Mouse (Mus musculus): Measurements from ENCODE around the gene Rnf215. TPM values are rescaled to one million over a fixed set of nuclear protein-coding genes. Genes with fewer than 3 reads are reported as not detected.

Rnf215 gene
- polyA plus RNA-seq, 1 experiment from 2014 or later, result 51.0 TPM

DNA sequence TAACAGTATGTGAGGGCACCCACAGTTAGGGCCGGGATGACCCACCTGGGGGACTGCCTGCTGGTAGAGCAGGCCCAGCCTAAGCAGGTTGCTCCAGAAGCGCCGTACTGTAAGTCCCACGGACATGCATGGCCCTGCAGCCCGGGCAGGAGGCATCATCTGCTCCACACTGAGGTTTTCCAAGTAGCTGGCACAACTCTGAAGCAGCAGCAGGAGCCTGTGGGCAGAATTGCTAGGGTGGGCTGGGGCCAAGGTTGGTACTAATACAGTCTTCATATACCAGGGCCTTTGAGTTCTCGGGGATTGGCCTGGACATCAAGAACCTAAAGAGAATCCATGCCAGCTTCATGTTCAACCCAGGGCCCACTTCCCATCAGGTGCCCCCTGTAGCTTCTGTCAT, 14.9 kb downstream of the Rnf215 start:
- Histone ChIP-seq H3K4me1 (ENCODE audit: control insufficient read depth, insufficient read depth, low read length) (no peaks in the 10 kb centered on the region), H3K36me3 (ENCODE audit: control insufficient read depth, insufficient read depth, low read length) (no peaks in the 10 kb centered on the region), H3K27ac (ENCODE audit: low read depth, low read length) (no peak overlapping the region), H3K4me2 (ENCODE audit: low read depth, low read length) (no peak overlapping the region), H3K9me3 (ENCODE audit: control insufficient read depth, low read length) (no peaks in the 10 kb centered on the region), H3K27me3 (ENCODE audit: control insufficient read depth, insufficient read depth, low read length) (no peaks in the 10 kb centered on the region), H3K4me3 (ENCODE audit: low read depth, low read length) (no peak overlapping the region), H3K9ac (replicated peaks; ENCODE audit: low read depth, low read length) (no peak overlapping the region)
- WGBS, result 90% methylated on average over 6 of the region's 6 CpGs
- ATAC-seq (ENCODE audit: low read depth), result no peak

DNA sequence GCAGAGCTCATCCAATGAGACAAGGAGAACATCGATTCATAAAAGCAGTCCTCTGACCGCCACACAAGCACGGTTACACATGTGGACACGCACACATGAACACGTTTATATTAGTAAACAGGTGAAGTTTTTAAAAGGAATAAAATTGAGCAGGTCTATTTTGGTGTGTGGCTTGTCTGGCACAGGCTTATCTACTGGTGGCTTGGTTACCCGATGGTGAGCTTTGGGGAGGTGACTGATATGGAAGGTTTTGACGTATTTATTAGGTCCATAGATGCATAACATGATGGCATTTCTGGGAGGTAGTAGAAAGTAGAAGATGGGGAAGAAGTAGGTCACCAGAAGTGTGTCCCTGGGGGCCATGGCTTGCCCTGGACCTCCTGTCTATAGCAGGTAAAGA, 18.7 kb downstream of the Rnf215 start:
- WGBS, result 96% methylated on average over 7 of the region's 7 CpGs
- no peak overlapping the region for H3K4me3 ChIP-seq (ENCODE audit: low read depth, low read length)
- H3K9me3 ChIP-seq (ENCODE audit: control insufficient read depth, low read length), result no peaks in the 10 kb centered on the region
- no peaks in the 10 kb centered on the region for H3K4me1 ChIP-seq (ENCODE audit: control insufficient read depth, insufficient read depth, low read length)
- no peak for ATAC-seq (ENCODE audit: low read depth)
- H3K27ac ChIP-seq (ENCODE audit: low read depth, low read length), result no peak overlapping the region
- H3K27me3 ChIP-seq (ENCODE audit: control insufficient read depth, insufficient read depth, low read length), result no peaks in the 10 kb centered on the region
- no peaks in the 10 kb centered on the region for H3K36me3 ChIP-seq (ENCODE audit: control insufficient read depth, insufficient read depth, low read length)
- H3K4me2 ChIP-seq (ENCODE audit: low read depth, low read length), result no peak overlapping the region
- H3K9ac ChIP-seq (replicated peaks; ENCODE audit: low read depth, low read length), result no peak overlapping the region

DNA sequence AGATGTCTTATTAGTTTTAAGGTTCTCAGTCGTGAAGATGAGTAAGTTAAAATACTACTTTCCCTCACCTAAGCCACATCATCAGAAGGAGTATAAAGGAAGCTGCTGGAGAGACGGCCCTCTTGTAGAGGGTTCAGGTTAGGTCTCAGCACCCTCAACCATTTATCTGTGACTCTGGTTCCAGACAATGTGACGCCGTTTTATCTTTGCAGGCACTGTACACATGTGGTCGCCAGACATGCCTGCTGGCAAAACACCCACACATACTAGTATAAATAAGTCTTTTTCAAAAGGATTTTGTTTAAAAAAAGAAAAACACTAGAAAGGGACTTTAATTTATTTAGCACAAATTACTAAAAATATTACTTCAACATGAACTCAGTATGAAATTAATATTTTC, 20.6 kb downstream of the Rnf215 start:
- Histone ChIP-seq H3K27ac (ENCODE audit: low read depth, low read length) (no peak overlapping the region), H3K4me3 (ENCODE audit: low read depth, low read length) (no peak overlapping the region), H3K27me3 (ENCODE audit: control insufficient read depth, insufficient read depth, low read length) (no peaks in the 10 kb centered on the region), H3K4me1 (ENCODE audit: control insufficient read depth, insufficient read depth, low read length) (peaks cover 5% of the 10 kb centered on the region; the same call in 1 of the 2 replicates), H3K9ac (replicated peaks; ENCODE audit: low read depth, low read length) (no peak overlapping the region), H3K36me3 (ENCODE audit: control insufficient read depth, insufficient read depth, low read length) (no peaks in the 10 kb centered on the region), H3K9me3 (ENCODE audit: control insufficient read depth, low read length) (no peaks in the 10 kb centered on the region), H3K4me2 (ENCODE audit: low read depth, low read length) (no peak overlapping the region)
- WGBS, result 81% methylated on average over 5 of the region's 5 CpGs
- no peak for ATAC-seq (ENCODE audit: low read depth)

GRCm38 (mm10) chr11:4158676-4159075, 23.7 kb downstream of the Rnf215 start:
- Histone ChIP-seq H3K27ac (ENCODE audit: low read depth, low read length) (no peak overlapping the region), H3K9me3 (ENCODE audit: control insufficient read depth, low read length) (no peaks in the 10 kb centered on the region), H3K9ac (replicated peaks; ENCODE audit: low read depth, low read length) (no peak overlapping the region), H3K4me2 (ENCODE audit: low read depth, low read length) (no peak overlapping the region), H3K36me3 (ENCODE audit: control insufficient read depth, insufficient read depth, low read length) (peaks cover 14% of the 10 kb centered on the region), H3K4me1 (ENCODE audit: control insufficient read depth, insufficient read depth, low read length) (peaks cover 29% of the 10 kb centered on the region), H3K27me3 (ENCODE audit: control insufficient read depth, insufficient read depth, low read length) (no peaks in the 10 kb centered on the region), H3K4me3 (ENCODE audit: low read depth, low read length) (no peak overlapping the region)
- ATAC-seq (ENCODE audit: low read depth), result no peak
- WGBS, result 96% methylated on average over 3 of the region's 3 CpGs

- ATAC-seq (ENCODE audit: low read depth), result peak; percentile 98
- Histone ChIP-seq H3K4me2 (ENCODE audit: low read depth, low read length) (peak within 1 kb of the TSS; percentile 90), H3K9ac (replicated peaks; ENCODE audit: low read depth, low read length) (peak within 1 kb of the TSS; percentile 82), H3K27me3 (ENCODE audit: control insufficient read depth, insufficient read depth, low read length) (no peaks in the 10 kb centered on the region), H3K36me3 (ENCODE audit: control insufficient read depth, insufficient read depth, low read length) (peaks cover 22% of the 10 kb centered on the region), H3K9me3 (ENCODE audit: control insufficient read depth, low read length) (no peaks in the 10 kb centered on the region), H3K27ac (ENCODE audit: low read depth, low read length) (peak within 1 kb of the TSS; percentile 91), H3K4me1 (ENCODE audit: control insufficient read depth, insufficient read depth, low read length) (peaks cover 29% of the 10 kb centered on the region), H3K4me3 (ENCODE audit: low read depth, low read length) (peak within 1 kb of the TSS; percentile 82)
- 2% methylated on average over 54 of the region's 54 CpGs for WGBS
Measured at GRCm38 (mm10) chr11:4159808-4160708, 25.1 kb downstream of the Rnf215 start, which contains the start of the genes Ccdc157 and Sf3a1. Gene Ccdc157 (minus strand): TSS chr11:4160293. Gene Sf3a1 (plus strand): TSS chr11:4160350.

- H3K4me3 ChIP-seq (ENCODE audit: low read depth, low read length), result peak overlapping the region; percentile 82
- H3K4me1 ChIP-seq (ENCODE audit: control insufficient read depth, insufficient read depth, low read length), result peaks cover 29% of the 10 kb centered on the region
- H3K9ac ChIP-seq (replicated peaks; ENCODE audit: low read depth, low read length), result peak overlapping the region; percentile 82
- WGBS, result 6% methylated on average over 15 of the region's 15 CpGs
- no peaks in the 10 kb centered on the region for H3K9me3 ChIP-seq (ENCODE audit: control insufficient read depth, low read length)
- H3K27me3 ChIP-seq (ENCODE audit: control insufficient read depth, insufficient read depth, low read length), result no peaks in the 10 kb centered on the region
- peak overlapping the region; percentile 90 for H3K4me2 ChIP-seq (ENCODE audit: low read depth, low read length)
- H3K27ac ChIP-seq (ENCODE audit: low read depth, low read length), result peak overlapping the region; percentile 91
- no peak for ATAC-seq (ENCODE audit: low read depth)
- peaks cover 30% of the 10 kb centered on the region for H3K36me3 ChIP-seq (ENCODE audit: control insufficient read depth, insufficient read depth, low read length)
Measured at GRCm38 (mm10) chr11:4160758-4161480, 25.9 kb downstream of the Rnf215 start.

DNA sequence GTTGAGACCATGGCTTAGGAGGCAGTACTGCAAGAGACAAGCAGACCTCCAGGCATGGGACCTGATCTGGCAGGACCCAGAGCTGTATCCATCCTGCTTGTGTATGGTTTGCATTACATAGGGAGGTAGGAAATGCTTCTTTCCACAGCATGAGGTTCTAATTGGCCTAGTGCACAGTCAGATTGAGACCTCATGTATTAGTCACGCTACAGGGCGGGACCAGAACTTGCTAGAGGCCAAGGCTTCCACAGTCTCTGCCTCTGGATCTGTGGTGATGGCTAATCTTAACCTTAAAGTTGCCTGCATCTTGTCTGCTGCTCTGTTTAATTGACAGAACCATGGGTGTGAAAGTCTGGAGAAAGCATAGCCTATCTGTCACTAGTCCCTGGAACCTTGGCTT, 29.7 kb downstream of the Rnf215 start:
- no peak for ATAC-seq (ENCODE audit: low read depth)
- Histone ChIP-seq H3K9ac (replicated peaks; ENCODE audit: low read depth, low read length) (no peak overlapping the region), H3K27me3 (ENCODE audit: control insufficient read depth, insufficient read depth, low read length) (no peaks in the 10 kb centered on the region), H3K4me3 (ENCODE audit: low read depth, low read length) (no peak overlapping the region), H3K9me3 (ENCODE audit: control insufficient read depth, low read length) (no peaks in the 10 kb centered on the region), H3K4me1 (ENCODE audit: control insufficient read depth, insufficient read depth, low read length) (peaks cover 26% of the 10 kb centered on the region), H3K4me2 (ENCODE audit: low read depth, low read length) (no peak overlapping the region), H3K27ac (ENCODE audit: low read depth, low read length) (no peak overlapping the region), H3K36me3 (ENCODE audit: control insufficient read depth, insufficient read depth, low read length) (peaks cover 61% of the 10 kb centered on the region)
- 94% methylated on average over 2 of the region's 2 CpGs for WGBS

GRCm38 (mm10) chr11:4166467-4167090, 31.6 kb downstream of the Rnf215 start:
- H3K4me2 ChIP-seq (ENCODE audit: low read depth, low read length), result no peak overlapping the region
- ATAC-seq (ENCODE audit: low read depth), result no peak
- no peaks in the 10 kb centered on the region for H3K9me3 ChIP-seq (ENCODE audit: control insufficient read depth, low read length)
- 97% methylated on average over 7 of the region's 7 CpGs for WGBS
- H3K9ac ChIP-seq (replicated peaks; ENCODE audit: low read depth, low read length), result no peak overlapping the region
- H3K27ac ChIP-seq (ENCODE audit: low read depth, low read length), result no peak overlapping the region
- H3K4me3 ChIP-seq (ENCODE audit: low read depth, low read length), result no peak overlapping the region
- no peaks in the 10 kb centered on the region for H3K27me3 ChIP-seq (ENCODE audit: control insufficient read depth, insufficient read depth, low read length)
- H3K36me3 ChIP-seq (ENCODE audit: control insufficient read depth, insufficient read depth, low read length), result peaks cover 79% of the 10 kb centered on the region
- H3K4me1 ChIP-seq (ENCODE audit: control insufficient read depth, insufficient read depth, low read length), result peaks cover 18% of the 10 kb centered on the region
